Mouse (Mus musculus) kidney, postnatal 14 days (tissue): ENCODE measurements at regions not wholly inside any gene's neighbourhood (a gene's known extent, or its start where the extent isn't known, plus 50 kb on each side); places are given as distances from the start of the nearest gene placed in this dataset.
A peak's percentile ranks its signal among the peaks of the same experiment; 100 is the strongest.

Source experiments
- DNase-seq: peaks from one replicate; pipeline ENCODE4 v3.0.0; 2022; ENCODE audit warnings: mixed read lengths

GRCm38 (mm10) chr6:143493543-143493942, 326.5 kb downstream of the Etnk1 start:
- no peak for DNase-seq

GRCm38 (mm10) chr6:143494341-143494740, 327.3 kb downstream of the Etnk1 start:
- no peak for DNase-seq

GRCm38 (mm10) chr6:143494886-143495285, 327.9 kb downstream of the Etnk1 start:
- DNase-seq, result no peak

GRCm38 (mm10) chr6:143498764-143499163, 331.7 kb downstream of the Etnk1 start:
- DNase-seq, result no peak

GRCm38 (mm10) chr6:143499259-143500043, 332.4 kb downstream of the Etnk1 start:
- no peak for DNase-seq

DNA sequence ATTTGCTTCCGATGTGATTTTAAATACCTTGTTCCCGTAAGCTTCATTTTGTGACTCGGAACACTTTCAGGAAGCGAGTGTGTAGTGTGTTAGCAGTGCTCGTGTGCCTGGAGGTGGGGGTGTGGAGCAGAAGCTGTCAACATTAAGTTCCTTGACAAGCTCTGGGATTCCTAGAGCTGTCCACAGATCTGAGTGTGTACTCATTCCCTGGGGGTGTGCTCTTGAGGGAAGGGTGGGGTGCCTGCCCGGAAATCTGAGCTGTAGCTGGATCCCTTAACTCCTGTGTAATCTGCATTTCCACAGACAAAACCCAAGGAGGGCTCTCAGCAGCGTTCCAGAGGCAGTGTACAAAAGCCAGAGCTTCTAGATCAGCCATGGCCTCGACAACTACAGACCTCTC, 335.8 kb downstream of the Etnk1 start:
- DNase-seq, result no peak

DNA sequence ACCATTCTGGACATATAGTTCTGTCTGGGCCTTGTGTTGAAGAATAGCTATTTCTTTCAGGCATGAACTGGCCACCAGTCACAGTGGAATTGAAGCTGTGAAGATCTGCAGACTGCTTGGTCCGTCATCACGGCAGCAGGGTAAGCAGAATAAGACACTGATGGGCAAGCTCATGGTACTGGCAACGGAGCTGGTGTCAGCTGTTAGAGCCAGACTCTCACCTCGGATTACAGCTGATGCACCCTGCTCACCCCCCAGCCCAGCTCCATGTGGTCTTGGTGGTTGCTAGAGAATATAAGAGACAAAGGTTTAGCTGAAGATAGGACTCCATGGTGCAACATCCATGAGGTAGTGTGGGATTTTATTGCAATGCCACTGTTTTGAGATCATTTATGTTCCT, 336.9 kb downstream of the Etnk1 start:
- no peak for DNase-seq

DNA sequence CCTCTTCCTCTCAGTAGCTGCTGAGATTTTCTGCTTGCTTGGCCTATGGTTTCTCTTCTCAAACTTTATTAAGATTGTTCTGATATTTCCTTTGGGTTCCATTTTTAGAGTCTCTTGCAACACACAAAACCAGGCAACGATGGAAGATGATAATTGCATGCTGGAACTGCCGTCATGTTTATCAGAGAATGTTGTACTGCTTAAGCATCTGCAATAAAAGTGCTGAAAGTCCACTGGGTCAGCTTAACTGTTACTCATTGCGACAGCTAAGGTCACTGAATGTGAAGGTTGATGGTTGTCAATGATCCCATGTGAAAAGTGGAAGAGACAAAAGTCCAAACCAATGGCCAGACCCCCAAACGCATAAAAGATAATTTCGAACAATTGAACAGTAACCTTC, 346.4 kb downstream of the Etnk1 start:
- no peak for DNase-seq

- no peak for DNase-seq
Measured at GRCm38 (mm10) chr6:143515137-143515536, 348.1 kb downstream of the Etnk1 start.

GRCm38 (mm10) chr6:143516746-143517145, 349.7 kb downstream of the Etnk1 start:
- DNase-seq, result no peak

- no peak for DNase-seq
Measured at GRCm38 (mm10) chr6:143518476-143518875, 351.5 kb downstream of the Etnk1 start.

GRCm38 (mm10) chr6:143519668-143520067, 352.6 kb downstream of the Etnk1 start:
- no peak for DNase-seq

GRCm38 (mm10) chr6:143525092-143525491, 358.1 kb downstream of the Etnk1 start:
- DNase-seq, result no peak

DNA sequence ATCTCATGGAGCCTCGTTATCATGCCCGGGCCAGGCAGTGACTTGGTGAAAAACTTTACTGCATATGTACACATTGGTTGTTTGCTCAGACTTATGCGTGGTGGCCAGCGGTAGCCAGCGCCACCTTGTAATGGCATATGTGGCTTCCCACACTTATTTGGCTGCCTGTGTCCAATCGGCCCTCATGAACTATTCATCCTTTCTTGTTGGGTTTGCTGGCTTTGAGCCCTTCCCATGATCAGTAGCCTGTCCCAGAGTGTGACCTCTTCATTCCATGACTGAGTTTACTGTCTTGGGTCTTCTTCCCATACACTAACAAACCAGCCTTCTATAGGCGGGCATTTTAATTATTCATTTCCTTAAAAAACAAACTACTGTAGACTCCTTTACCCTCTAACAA, 361.9 kb downstream of the Etnk1 start:
- no peak for DNase-seq

GRCm38 (mm10) chr6:143530372-143531224, 363.6 kb downstream of the Etnk1 start:
- DNase-seq, result peak; percentile 43

GRCm38 (mm10) chr6:143531477-143531876, 364.5 kb downstream of the Etnk1 start:
- DNase-seq, result no peak

- no peak for DNase-seq
Measured at GRCm38 (mm10) chr6:143532380-143532779, 365.4 kb downstream of the Etnk1 start.

DNA sequence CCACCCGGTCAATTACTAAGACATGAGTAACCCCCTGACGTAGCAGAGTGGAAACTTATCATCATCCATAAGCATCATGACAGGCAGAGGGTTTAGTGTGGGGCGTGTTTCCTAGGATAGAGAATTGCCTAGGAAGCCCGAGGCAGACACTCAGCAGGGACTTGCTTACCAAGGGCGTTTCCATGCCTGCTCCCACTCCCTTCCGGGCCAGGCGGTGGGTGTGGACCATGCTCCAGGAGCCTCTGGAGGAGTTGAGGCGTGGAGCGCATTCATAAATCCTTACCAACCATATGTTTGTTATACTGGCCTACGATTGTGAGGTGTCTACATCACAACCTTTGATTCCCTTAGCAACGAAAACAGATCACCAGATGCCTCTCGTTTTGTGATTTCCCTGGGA, 368.2 kb downstream of the Etnk1 start:
- DNase-seq, result no peak

GRCm38 (mm10) chr6:143535726-143536125, 368.7 kb downstream of the Etnk1 start:
- DNase-seq, result no peak

- DNase-seq, result no peak
Measured at GRCm38 (mm10) chr6:143536525-143537293, 369.7 kb downstream of the Etnk1 start.

DNA sequence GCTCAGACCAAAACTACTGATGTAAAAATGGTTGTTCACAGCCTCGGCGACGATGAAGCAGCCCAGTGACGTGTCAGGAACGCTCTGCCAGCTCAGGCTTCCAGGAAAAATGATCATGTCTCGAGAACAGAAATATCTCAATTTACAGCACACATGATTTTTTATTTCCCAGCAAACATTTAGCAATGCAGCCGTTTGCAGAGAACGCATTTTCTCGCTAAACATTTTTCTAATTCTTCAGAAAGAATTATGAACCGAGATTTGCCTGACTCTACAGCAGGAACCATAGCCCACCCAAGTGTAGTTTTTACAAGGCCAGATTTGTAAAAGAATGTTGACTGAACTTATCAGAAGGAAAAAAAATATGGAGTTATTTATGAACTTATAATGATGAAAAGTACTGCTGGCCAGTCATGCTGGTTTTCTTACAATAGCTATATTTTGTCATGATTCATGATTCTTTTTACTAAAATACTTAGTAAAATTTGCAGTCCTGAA, 380.4 kb downstream of the Etnk1 start:
- DNase-seq, result no peak

GRCm38 (mm10) chr6:143554946-143555345, 387.9 kb downstream of the Etnk1 start:
- no peak for DNase-seq
